ENCODE assay signal across 9 mouse cellular contexts in genomic region chr9:120111156-120111945, GRCm38 (mm10). TPM values are rescaled to one million over a fixed set of nuclear protein-coding genes. Genes with fewer than 3 reads are reported as not detected.
A peak's percentile ranks its signal among the peaks of the same experiment; 100 is the strongest.
DNase-seq lines count a peak whose midpoint lies in the region; ATAC-seq and TF ChIP-seq lines count a peak whose summit lies in the region.
"Had no signal": no experiment of that assay in that cellular context is flagged by ENCODE, and none has a peak within 500 bp of the region (broad histone marks: within the 10 kb centered on the region; RNA-seq: fewer than 3 reads in every experiment).

No protein-coding gene starts in this region.

- H3K4me2 ChIP-seq in kidney, postnatal 0 days (ENCODE audit: low read length): peak overlapping the region; percentile 50
- peak overlapping the region; percentile 62 for H3K4me2 ChIP-seq in embryonic facial prominence, embryonic 11.5 days (ENCODE audit: low read depth, low read length)
- peak overlapping the region; percentile 65 for H3K4me2 ChIP-seq in midbrain, postnatal 0 days (ENCODE audit: low read depth, low read length, poor library complexity, severe bottlenecking)

- 0 out of 2 replicates have a peak, but pooled peaks cover under 1% of the 10 kb centered on the region for H3K36me3 ChIP-seq in kidney, postnatal 0 days (ENCODE audit: insufficient read depth, low read length)
- H3K36me3 ChIP-seq in embryonic facial prominence, embryonic 11.5 days (replicated peaks; ENCODE audit: control insufficient read depth, insufficient read depth, low read depth, low read length): no peaks in the 10 kb centered on the region
- H3K36me3 ChIP-seq in midbrain, postnatal 0 days (ENCODE audit: insufficient read depth, low read length): no peaks in the 10 kb centered on the region

- 0 out of 2 replicates have a peak overlapping the region, but pooled peaks have one; percentile 6 for H3K9ac ChIP-seq in kidney, postnatal 0 days (ENCODE audit: low read depth, low read length)
- H3K9ac ChIP-seq in embryonic facial prominence, embryonic 11.5 days (replicated peaks; ENCODE audit: low read length): peak overlapping the region; percentile 2; the same call in 1 of the 2 replicates
- no peak overlapping the region; the same call in 1 of the 2 replicates for H3K9ac ChIP-seq in midbrain, postnatal 0 days (replicated peaks; ENCODE audit: low read length, poor library complexity, severe bottlenecking)

- WGBS in kidney, postnatal 0 days: 71% methylated on average over 15 of the region's 15 CpGs
- 79% methylated on average over 15 of the region's 15 CpGs for WGBS in embryonic facial prominence, embryonic 11.5 days
- 79% methylated on average over 15 of the region's 15 CpGs for WGBS in midbrain, postnatal 0 days

- no peak for DNase-seq in kidney, postnatal 0 days (ENCODE audit: low spot score)
- DNase-seq in kidney, postnatal 25 days: no peak
- DNase-seq in embryonic facial prominence, embryonic 11.5 days (ENCODE audit: low spot score): no peak
- peak; percentile 44 for DNase-seq in induced T-regulatory cell, adult 2 months (ENCODE audit: low read depth)
- no peak for DNase-seq in midbrain, postnatal 0 days (ENCODE audit: low spot score)
- DNase-seq in embryo, embryonic 11 days: no peak
- no peak for DNase-seq in natural killer cell, adult 2 months (ENCODE audit: low spot score in 2 of 2)
- no peak for DNase-seq in adrenal gland, postnatal 36 days

- H3K4me1 ChIP-seq in kidney, postnatal 0 days (replicated peaks; ENCODE audit: insufficient read depth, low read length): no peaks in the 10 kb centered on the region
- H3K4me1 ChIP-seq in embryonic facial prominence, embryonic 11.5 days (ENCODE audit: control insufficient read depth, insufficient read depth, low read length): no peaks in the 10 kb centered on the region
- peaks cover 4% of the 10 kb centered on the region; the same call in 1 of the 2 replicates for H3K4me1 ChIP-seq in midbrain, postnatal 0 days (ENCODE audit: insufficient read depth, low read length)

- no peak for ATAC-seq in kidney, postnatal 0 days (replicated peaks; ENCODE audit: low FRiP score, low read depth)
- no peak for ATAC-seq in embryonic facial prominence, embryonic 11.5 days (replicated peaks; ENCODE audit: insufficient number of reproducible peaks, low FRiP score, low TSS enrichment, low read depth)
- ATAC-seq in midbrain, postnatal 0 days (ENCODE audit: low FRiP score): no peak

- H3K9me3 ChIP-seq in kidney, postnatal 0 days (replicated peaks; ENCODE audit: low read length): no peaks in the 10 kb centered on the region
- no peaks in the 10 kb centered on the region for H3K9me3 ChIP-seq in embryonic facial prominence, embryonic 11.5 days (replicated peaks; ENCODE audit: control insufficient read depth, low read length)
- no peaks in the 10 kb centered on the region for H3K9me3 ChIP-seq in midbrain, postnatal 0 days (ENCODE audit: low read length)

- no peaks in the 10 kb centered on the region for H3K27me3 ChIP-seq in kidney, postnatal 0 days (ENCODE audit: insufficient read depth, low read length)
- no peaks in the 10 kb centered on the region for H3K27me3 ChIP-seq in embryonic facial prominence, embryonic 11.5 days (ENCODE audit: control insufficient read depth, insufficient read depth, low read length)
- no peaks in the 10 kb centered on the region for H3K27me3 ChIP-seq in midbrain, postnatal 0 days (ENCODE audit: insufficient read depth, low read length)

- TF ChIP-seq CTCF in kidney, postnatal 0 days (IDR thresholded peaks at IDR 0.05; ENCODE audit: low read depth): no peak
- TF ChIP-seq CTCF in midbrain, postnatal 0 days (IDR thresholded peaks at IDR 0.05): no peak

- H3K27ac ChIP-seq in kidney, postnatal 0 days: peak overlapping the region; percentile 98
- no peak overlapping the region for H3K27ac ChIP-seq in embryonic facial prominence, embryonic 11.5 days (replicated peaks; ENCODE audit: low read depth, low read length)
- peak overlapping the region; percentile 97 for H3K27ac ChIP-seq in midbrain, postnatal 0 days (ENCODE audit: low read depth, low read length)

- peak overlapping the region; percentile 84 for H3K4me3 ChIP-seq in kidney, postnatal 0 days (replicated peaks; ENCODE audit: low read depth, low read length)
- H3K4me3 ChIP-seq in embryonic facial prominence, embryonic 11.5 days (ENCODE audit: low read depth, low read length): peak overlapping the region; percentile 76
- peak overlapping the region; percentile 83 for H3K4me3 ChIP-seq in midbrain, postnatal 0 days (ENCODE audit: low read depth, low read length)

RNA-seq across cellular contexts. Expression of gene Slc25a38, which starts 1.2 kb away (rescaled TPM):
- 21.5 and 21.9 TPM in 2 replicates for polyA plus RNA-seq in kidney, postnatal 0 days (2015; fragmentation: Nextera tagmentation; extraction: Ambion mirVana)
- 33.2 and 36.9 TPM in 2 replicates for polyA plus RNA-seq in embryonic facial prominence, embryonic 11.5 days (2014; fragmentation: Nextera tagmentation; extraction: Ambion mirVana)
- total RNA-seq in midbrain, postnatal 0 days (2014; rRNA removed): 46.6 and 60.0 TPM in 2 replicates
- 35.3 and 37.8 TPM in 2 replicates for polyA plus RNA-seq in midbrain, postnatal 0 days (2015; fragmentation: Nextera tagmentation; extraction: Ambion mirVana)
- total RNA-seq in adrenal gland, postnatal 36 days (2021): 10 to 100 TPM; 23.4 to 23.8 TPM

RNA-seq across cellular contexts. Expression of gene Rpsa, which starts 16.1 kb away (rescaled TPM):
- 1,210 and 1,323 TPM in 2 replicates for polyA plus RNA-seq in kidney, postnatal 0 days (2015; fragmentation: Nextera tagmentation; extraction: Ambion mirVana)
- polyA plus RNA-seq in embryonic facial prominence, embryonic 11.5 days (2014; fragmentation: Nextera tagmentation; extraction: Ambion mirVana): 1,419 and 1,591 TPM in 2 replicates
- total RNA-seq in midbrain, postnatal 0 days (2014; rRNA removed): 1,524 and 1,627 TPM in 2 replicates
- polyA plus RNA-seq in midbrain, postnatal 0 days (2015; fragmentation: Nextera tagmentation; extraction: Ambion mirVana): 876 and 966 TPM in 2 replicates
- 100 to 1,000 TPM; 746 to 780 TPM for total RNA-seq in adrenal gland, postnatal 36 days (2021)

RNA-seq across cellular contexts. Expression of gene Ccr8, which starts 19.4 kb away (rescaled TPM):
- not detected in 2 replicates for polyA plus RNA-seq in kidney, postnatal 0 days (2015; fragmentation: Nextera tagmentation; extraction: Ambion mirVana)
- not detected in 2 replicates for polyA plus RNA-seq in embryonic facial prominence, embryonic 11.5 days (2014; fragmentation: Nextera tagmentation; extraction: Ambion mirVana)
- total RNA-seq in midbrain, postnatal 0 days (2014; rRNA removed): not detected in 2 replicates
- polyA plus RNA-seq in midbrain, postnatal 0 days (2015; fragmentation: Nextera tagmentation; extraction: Ambion mirVana): not detected in 2 replicates
- not detected for total RNA-seq in adrenal gland, postnatal 36 days (2021)
- polyA plus RNA-seq: gonadal fat pad, adult 2 months had no signal

RNA-seq across cellular contexts. Expression of gene Mobp, which starts 38.2 kb away (rescaled TPM):
- 0.04 TPM in 1 of 2 replicates, not detected in the other for polyA plus RNA-seq in kidney, postnatal 0 days (2015; fragmentation: Nextera tagmentation; extraction: Ambion mirVana)
- polyA plus RNA-seq in embryonic facial prominence, embryonic 11.5 days (2014; fragmentation: Nextera tagmentation; extraction: Ambion mirVana): 0.60 and 1.1 TPM in 2 replicates
- total RNA-seq in midbrain, postnatal 0 days (2014; rRNA removed): 1.4 TPM in 1 of 2 replicates, not detected in the other
- polyA plus RNA-seq in midbrain, postnatal 0 days (2015; fragmentation: Nextera tagmentation; extraction: Ambion mirVana): 0.15 and 0.16 TPM in 2 replicates
- total RNA-seq in adrenal gland, postnatal 36 days (2021): under 1 TPM in 1 of 2 experiments, not detected in 1; 0.10 TPM

RNA-seq across cellular contexts. Expression of gene Cx3cr1, which starts 41.7 kb away (rescaled TPM):
- polyA plus RNA-seq in kidney, postnatal 0 days (2015; fragmentation: Nextera tagmentation; extraction: Ambion mirVana): 4.3 and 4.5 TPM in 2 replicates
- 2.4 and 3.4 TPM in 2 replicates for polyA plus RNA-seq in embryonic facial prominence, embryonic 11.5 days (2014; fragmentation: Nextera tagmentation; extraction: Ambion mirVana)
- 12.6 and 19.3 TPM in 2 replicates for total RNA-seq in midbrain, postnatal 0 days (2014; rRNA removed)
- 6.8 and 9.0 TPM in 2 replicates for polyA plus RNA-seq in midbrain, postnatal 0 days (2015; fragmentation: Nextera tagmentation; extraction: Ambion mirVana)
- 1 to 10 TPM; 3.4 to 6.8 TPM for total RNA-seq in adrenal gland, postnatal 36 days (2021)
